Mouse (Mus musculus) urinary bladder, postnatal 14 days (tissue): ENCODE data around the gene Dusp7.

Experiments
- DNase-seq: peaks from one replicate; pipeline ENCODE4 v3.0.0; 2021; ENCODE audit warnings: low spot score

Gene Dusp7

DNA sequence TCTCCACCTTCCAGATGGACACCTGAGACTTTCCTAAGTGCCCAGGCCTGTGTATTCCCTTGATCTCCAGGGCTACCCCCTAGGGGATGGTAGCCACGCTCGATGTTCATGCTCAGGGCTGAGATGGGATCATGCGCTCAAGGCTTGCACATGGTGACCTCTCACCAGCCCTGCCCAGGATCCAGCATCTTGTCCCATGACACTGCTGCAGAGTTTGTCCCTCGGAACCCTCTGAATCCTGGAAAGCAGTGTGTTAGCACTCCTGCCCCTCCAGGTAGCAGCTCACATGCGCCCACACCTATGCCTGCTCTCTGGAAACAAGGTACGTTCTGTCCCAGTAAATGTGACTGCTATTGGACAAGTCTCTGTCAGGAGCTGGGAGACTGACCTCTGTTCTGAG lies 13.6 kb upstream of the Dusp7 start:
- DNase-seq = no peak

DNA sequence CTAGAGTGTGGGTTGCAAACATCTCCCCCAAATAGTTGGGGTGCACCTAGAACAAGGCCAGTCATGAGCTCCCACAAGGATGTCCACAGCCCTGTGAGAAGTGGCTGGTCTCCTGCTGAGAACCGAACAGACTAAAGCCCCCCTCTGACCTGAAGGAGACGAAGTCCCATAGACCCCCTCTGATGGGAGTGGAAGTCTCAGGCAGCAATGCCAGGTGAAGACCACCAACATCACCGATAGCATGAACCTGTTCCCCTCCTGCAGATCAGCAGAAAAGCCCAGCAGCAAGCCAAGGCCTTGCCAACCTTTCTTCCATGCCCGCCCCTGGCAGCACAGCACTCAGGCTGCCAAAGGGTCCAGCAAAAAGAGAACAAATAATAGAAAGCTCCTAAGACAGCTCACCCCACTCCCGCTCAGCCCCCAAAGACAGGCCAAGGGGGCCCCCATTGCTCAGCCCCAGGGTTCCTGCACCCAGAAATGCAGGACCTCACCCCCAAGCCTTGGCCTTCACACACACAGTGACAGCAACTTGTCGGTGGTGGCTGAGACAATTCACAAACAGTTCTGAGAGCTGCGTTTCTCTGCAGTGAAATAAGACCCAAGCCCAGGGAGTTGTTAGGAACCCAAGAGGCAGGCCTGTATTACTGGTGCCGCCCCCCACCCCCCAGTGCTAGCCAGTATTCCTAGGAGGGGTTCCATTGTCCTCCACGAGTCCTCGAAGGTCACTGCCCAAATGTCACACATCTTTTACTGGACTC lies 13.0 kb upstream of the Dusp7 start:
- DNase-seq = no peak

- DNase-seq = no peak
Observed at GRCm38 (mm10) chr9:106355975-106356286, 12.5 kb upstream of the Dusp7 start.

DNA sequence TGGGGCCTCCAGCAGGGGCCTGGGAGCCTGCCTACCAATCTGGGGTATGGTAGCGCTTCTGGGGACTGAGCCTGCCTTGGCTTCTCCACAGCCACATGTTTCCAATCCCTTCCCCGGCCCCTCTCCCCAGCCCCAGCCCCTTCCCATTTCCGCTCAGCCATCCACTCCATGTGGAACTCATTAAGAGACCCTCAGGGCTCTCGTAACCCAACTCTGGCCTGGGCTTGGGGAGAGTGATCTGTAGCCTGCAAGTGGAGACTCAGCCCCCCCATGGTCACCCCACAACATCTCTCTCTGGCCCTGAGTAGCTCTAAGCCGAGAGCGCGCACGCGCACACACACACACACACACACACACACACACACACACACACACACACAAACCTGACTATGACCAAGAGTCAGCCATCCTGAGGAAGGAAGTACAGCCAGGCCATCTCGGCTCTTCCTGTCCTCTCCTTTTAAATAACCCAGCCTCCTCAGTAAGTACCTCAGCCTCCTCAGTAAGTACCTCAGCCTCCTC lies 12.0 kb upstream of the Dusp7 start:
- no peak for DNase-seq

GRCm38 (mm10) chr9:106357167-106357566 lies 11.3 kb upstream of the Dusp7 start:
- no peak for DNase-seq

DNA sequence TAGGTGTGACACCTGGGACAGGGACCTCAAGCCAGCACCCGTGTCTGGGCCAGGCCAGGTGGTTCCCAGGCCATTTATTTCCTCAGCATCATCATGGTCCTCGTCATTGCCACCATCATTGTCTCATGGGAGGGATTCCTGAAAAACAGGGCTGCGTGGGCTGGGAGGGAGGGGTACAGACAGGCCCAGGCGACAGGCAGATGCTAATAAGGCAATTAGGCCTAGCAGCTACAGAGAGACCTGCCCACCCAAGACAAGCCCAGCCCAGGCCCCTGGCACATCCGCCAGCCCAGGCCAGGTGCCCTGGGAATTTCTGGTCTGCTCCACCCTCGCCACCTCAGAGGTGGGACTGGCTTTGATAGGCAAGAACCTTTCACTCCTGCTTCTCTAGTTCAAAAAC lies 9.1 kb upstream of the Dusp7 start:
- no peak for DNase-seq

DNA sequence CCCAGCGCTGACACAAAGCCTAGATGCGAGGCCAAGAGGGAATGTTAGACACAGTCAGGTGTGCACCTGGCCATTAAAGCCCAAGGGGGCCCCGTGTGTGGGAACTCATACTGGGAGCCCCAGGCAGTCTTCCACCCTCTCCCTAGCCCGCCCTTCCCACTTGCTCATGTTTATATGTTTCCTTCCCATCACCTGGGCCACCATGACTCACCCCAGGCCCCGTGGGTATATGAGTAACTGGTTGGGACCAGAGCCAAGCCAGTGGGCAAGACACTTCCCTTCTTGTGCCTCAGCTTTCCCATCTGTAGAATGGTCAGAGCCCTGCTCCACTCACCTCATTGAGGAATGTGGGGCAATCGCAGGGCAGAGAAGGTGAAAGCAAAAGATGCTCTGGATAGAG lies 7.3 kb upstream of the Dusp7 start:
- DNase-seq = peak; percentile 45

GRCm38 (mm10) chr9:106365333-106365732 lies 3.1 kb upstream of the Dusp7 start:
- DNase-seq = no peak

- no peak for DNase-seq
Observed at GRCm38 (mm10) chr9:106366188-106366587, 2.2 kb upstream of the Dusp7 start.

DNA sequence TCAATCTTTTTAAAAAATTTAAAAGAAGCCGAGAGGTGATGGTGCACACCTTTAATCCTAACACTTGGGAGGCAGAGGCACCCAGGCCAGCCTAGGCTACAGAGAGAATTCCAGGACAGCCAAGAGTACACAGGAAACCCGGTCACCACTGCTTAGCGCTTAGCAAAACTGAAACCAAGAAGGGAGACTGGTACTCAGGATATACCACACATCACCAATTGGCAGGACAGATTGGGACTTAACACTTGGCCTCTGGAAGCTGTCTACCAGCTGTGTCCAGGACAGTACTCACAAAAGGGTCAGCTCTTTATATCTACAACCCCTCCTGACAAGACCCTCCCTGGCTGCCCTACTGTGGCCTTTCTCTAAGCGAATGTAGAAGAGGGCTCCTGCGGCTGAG lies 1.4 kb upstream of the Dusp7 start:
- DNase-seq = no peak

DNA sequence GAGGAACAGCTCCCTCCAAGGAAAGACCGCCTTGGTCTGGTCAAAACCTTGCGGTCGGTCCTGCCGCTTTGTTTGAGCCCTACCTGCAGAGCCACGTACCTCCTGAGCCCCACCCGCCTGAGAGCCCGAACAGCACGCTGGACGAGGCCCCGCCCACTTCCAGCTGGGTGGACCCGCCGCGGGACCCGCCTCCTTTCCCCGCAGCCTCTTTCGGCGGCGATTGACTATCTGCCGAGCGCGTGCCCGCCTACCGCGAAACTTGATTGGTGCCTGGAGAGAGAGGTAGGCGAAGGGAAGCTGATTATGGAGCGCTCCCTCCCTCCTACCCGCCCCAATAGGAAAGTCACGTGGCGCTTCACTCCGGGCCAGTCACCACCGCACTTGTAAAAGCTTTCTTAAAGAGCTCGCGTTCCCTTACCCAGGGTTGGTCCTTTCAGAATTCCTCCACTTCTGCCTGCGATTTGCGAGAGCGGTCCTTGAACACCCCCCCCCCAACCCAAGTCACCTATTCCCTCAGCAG lies 780 bp upstream of the Dusp7 start:
- DNase-seq = peak; percentile 99

DNA sequence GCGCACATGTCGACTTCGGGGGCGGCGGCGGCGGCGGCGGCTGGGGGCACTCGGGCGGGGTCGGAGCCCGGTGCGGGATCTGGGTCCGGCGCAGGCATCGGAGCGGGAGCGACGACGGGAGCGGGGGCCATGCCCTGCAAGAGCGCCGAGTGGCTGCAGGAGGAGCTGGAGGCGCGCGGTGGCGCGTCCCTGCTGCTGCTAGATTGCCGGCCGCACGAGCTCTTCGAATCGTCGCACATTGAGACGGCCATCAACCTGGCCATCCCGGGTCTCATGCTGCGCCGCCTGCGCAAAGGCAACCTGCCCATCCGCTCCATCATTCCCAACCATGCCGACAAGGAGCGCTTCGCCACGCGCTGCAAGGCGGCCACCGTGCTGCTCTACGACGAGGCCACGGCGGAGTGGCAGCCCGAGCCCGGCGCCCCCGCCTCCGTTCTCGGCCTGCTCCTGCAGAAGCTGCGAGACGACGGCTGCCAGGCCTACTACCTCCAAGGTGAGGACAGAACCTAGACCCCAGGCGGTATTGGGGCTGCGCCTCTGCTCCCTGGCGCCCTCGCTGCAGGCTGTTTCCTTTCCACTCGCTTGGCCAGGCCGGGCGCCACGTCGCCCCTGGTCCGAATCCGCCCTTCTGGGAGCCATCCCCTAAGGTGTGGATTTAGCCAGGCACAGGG lies 534 bp downstream of the Dusp7 start:
- peak; percentile 56 for DNase-seq

DNA sequence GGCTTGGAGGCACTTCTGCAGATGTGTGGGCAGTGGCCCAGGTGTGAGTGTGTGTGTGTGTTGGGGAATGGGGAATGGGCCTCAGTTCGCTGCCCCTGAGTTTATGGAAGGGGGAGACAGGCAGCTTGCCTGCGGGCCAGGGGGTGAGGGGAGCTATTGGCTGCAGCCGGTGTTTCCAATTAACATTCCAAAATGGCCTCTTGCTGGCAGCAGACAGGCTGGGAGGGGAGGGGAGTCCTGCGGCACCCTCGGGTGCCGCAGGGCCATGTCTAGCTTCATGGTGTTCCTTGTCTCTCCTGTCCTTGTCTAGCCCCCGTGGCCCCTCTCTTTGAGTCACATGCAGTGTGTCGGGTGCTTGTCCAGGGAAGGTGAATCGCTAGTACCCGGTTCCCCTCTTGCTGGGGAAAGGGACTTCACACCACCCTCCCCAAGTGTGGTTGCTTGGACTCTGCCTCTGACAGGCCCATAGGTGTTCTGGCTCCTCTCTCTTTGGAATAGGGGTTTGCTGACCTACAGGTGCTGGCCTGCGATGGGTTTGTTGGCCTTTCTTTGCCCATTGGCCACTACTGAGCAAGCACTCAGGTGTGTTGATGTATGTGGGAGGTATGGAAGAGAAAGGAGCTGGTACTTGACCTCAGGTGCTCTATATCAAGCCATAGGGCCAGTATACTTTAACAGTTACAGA lies 1.5 kb downstream of the Dusp7 start:
- DNase-seq = no peak

DNA sequence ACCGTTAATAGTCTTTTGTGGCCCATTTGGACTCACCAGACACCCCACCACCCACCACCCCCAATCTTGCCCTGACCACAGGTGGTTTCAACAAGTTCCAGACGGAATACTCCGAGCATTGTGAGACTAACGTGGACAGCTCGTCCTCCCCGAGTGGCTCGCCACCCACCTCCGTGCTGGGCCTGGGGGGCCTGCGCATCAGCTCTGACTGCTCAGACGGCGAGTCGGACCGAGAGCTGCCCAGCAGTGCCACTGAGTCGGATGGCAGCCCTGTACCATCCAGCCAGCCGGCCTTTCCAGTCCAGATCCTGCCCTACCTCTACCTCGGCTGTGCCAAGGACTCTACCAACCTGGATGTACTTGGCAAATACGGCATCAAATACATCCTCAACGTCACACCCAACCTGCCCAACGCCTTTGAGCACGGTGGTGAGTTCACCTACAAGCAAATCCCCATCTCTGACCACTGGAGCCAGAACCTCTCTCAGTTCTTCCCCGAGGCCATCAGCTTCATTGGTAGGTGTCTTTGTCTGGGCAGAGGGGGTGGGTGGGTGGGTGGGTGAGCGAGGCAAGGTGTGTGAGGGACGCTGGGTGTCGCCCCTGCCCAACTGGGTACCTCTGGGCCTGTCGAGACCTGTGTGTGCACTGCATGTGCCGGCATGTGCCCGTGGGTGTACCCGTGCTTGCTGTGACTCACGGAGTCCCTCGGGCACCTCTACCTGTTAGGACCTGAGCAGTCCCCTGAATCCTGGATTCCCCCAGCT lies 2.4 kb downstream of the Dusp7 start:
- DNase-seq = peak; percentile 86

DNA sequence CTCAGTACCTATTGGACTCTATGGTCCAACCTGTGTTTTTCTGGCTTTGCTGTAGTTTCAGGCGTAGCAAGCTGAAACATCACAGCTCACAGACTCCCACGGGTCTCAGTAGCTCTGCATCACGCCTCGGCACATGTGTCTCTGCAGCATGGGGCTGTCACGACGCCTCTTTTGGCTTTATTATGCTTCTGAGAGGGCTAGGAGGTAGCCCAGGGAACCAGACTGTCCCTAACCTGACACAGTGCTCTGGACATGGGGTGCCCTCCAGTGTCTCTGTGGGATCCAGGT lies 2.9 kb downstream of the Dusp7 start:
- no peak for DNase-seq

GRCm38 (mm10) chr9:106371776-106372175 lies 3.3 kb downstream of the Dusp7 start:
- peak; percentile 80 for DNase-seq

DNA sequence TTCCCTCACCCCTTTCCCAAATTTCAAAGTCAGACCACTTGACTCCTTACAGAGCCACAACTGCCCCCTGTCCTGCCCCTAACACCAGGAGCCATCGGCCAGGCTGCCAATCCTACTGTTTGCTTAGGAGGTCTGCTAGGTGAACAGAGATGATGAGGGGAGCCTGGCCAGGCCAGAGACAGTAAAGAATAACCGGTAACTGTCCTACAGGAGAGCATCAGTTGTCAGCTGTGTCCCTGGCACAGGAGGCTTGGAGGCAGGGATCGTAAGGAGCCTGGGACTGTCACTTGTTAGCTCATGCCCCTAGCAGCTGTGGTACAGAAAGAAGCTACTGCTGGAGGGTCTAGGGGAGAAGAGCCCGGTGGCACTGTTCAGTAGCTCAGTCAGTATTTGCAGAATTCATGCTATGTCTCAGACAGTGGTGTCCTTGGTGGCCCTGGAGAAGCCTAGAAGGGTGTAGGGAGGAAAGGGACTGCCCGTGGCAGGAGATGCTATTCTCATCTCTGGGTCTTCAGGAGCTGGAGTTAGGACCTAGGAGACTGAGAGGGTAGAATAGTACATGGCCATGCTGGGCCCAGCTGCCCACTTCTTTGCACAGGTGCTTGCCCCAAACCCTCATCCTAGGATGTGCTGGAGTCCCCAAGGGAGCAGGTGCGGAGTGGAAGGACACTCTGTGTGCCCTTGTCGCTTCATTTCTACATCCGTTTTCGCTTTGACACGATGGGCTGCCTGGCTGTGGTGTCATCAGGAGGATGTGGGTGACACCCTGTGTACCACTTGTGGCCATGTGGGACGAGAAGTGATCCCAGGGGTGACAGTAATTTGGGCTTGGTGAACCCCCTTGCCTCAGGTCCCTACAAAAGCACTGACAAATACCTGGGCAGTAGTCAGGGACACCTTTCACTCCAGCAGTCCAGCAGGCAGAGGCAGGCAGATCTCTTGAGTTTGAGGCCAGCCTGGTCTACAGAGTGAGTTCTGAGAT lies 4.3 kb downstream of the Dusp7 start:
- no peak for DNase-seq

DNA sequence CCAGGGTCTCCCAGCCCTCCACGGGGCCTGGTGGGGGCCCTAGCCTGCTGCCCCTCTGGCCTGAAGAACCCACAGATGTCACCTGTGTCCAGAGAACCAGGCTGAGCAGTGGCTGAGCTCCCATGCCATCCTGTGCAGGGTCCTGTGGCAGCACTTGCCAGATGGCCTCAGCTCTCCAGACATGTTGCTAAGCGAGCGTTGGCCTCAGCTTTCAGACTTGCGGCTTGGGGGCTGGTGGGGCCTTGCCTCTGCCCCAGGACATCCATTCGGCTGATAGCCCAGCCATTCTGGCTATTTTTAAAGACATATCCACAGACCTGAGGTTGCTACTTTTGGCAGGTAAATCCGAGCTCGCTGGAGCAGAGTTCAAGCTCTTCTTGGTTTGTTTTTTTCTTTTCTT lies 5.5 kb downstream of the Dusp7 start:
- no peak for DNase-seq

- DNase-seq = no peak
Observed at GRCm38 (mm10) chr9:106377247-106377646, 8.8 kb downstream of the Dusp7 start.

GRCm38 (mm10) chr9:106378045-106378444 lies 9.6 kb downstream of the Dusp7 start:
- no peak for DNase-seq

DNA sequence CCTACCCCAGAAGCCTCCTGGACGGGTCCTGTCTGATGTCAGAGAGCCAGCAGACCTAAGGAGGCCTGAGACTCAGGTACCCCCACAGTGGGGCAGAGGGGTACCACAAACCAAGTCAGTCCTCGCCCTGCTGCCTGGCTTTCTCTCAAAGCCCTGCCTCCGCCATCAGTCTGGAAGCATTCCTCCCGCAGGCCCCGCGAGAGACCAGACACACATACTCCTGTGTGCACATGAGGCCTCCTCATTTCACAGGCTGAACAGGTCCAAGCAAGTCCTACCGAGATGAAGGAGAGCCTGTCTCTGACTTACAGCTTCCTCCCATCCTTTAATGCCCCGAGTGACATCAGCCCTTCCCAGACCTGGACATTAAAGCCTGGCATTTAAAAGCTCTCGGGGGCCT lies 10.3 kb downstream of the Dusp7 start:
- no peak for DNase-seq
